Mouse (Mus musculus) urinary bladder, postnatal 14 days (tissue): ENCODE results near the gene Gm5134.
"Not testable (repeated sequence)": the region's sequence is repeated elsewhere in the genome, so short reads cannot be mapped to it uniquely, and the experiment has no call there.

ENCODE experiments used
- DNase-seq: peaks from one replicate; pipeline ENCODE4 v3.0.0; 2021; ENCODE audit warnings: low spot score

The Gm5134 gene

DNA sequence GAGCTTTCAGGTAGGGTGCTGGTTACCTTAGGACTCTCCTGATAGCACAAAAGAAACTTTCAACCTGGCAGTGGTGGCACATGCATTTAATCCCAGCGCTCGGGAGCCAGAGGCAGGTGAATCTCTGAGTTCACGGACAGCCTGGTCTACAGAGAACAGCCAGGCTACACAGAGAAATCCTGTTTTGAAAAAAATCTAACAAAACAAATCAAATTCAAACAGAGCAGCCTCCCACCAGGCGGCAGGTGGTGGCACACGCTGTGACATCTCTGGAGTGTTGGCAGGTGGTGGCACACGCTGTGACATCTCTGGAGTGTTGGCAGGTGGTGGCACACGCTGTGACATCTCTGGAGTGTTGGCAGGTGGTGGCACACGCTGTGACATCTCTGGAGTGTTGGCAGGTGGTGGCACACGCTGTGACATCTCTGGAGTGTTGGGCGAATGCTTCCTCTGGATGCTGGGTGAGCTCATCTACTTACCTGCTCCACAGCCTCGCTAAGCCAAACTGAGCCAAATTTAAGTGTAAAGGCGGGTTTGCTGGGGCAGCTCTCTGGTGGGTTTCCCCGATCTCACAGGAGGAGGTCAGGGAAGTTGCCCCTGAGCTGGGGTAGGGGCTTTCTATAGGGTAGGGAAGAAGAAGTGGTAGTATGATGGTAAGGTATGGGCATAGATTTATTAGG is 40.4 kb downstream of the Gm5134 start:
- not testable (repeated sequence) for DNase-seq

GRCm38 (mm10) chr10:75995463-75995862 is 41.1 kb downstream of the Gm5134 start:
- no peak for DNase-seq

- no peak for DNase-seq
Observed at GRCm38 (mm10) chr10:75996315-75996714, 42.0 kb downstream of the Gm5134 start.

GRCm38 (mm10) chr10:76001160-76001559 is 46.8 kb downstream of the Gm5134 start:
- no peak for DNase-seq

DNA sequence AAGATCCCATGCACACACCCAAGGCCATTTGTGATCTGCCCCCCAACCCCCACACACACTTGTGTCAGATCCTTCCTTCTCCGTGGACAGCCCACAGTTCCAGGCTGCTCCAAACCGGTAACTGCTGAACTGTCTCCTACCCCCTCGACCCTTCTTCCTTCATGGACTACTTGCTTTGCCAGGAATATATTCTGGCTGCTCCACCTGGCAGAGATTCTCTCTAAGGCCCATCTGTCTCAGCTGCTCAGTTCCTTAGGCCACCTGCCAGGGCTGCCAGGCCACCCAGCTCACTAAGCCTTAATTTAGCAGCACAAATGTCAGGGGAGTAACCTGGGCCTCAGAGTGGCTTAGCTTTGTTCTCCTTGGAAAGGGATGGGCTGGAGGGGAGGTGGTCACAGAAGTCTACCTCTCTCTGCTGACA is 47.8 kb downstream of the Gm5134 start:
- no peak for DNase-seq

- DNase-seq = no peak
Observed at GRCm38 (mm10) chr10:76002615-76003014, 48.3 kb downstream of the Gm5134 start.

DNA sequence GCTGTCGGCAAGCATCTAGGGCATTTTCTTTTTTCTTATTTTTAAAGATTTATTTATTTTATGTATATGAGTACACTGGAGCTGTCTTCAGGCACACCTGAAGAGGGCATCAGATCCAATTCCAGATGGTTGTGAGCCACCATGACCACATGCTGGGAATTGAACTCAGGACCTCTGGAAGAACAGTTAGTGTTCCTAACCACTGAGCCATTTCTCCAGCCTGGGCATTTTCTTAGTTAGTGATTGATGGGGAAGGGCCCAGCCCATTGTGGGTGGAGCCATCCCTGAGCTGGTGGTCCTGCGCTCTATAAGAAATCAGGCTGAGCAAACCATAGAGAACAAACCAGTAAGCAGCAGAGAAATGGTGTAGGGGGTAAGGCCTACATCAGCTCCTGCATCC is 48.9 kb downstream of the Gm5134 start:
- no peak for DNase-seq

DNA sequence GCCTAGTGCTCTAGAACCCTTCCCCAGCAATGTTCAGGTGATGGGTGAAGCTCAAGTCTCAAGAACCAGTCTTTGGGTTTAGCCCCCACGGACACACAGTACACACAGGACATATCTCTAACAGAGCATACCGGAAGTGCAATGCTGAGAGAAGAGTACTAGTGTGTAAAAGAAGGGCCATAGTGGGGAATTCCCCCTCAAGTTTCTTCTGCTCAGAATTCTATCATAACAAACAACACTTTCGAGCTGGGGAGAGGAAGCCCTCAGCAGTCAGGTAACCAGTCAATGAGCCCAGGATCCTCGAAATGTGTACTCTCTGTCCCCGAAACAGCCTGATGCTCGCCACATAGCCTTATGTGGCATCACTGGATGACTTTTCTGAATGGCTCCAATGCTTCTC is 52.1 kb downstream of the Gm5134 start:
- no peak for DNase-seq

- DNase-seq = no peak
Observed at GRCm38 (mm10) chr10:76009812-76010211, 55.5 kb downstream of the Gm5134 start.

- no peak for DNase-seq
Observed at GRCm38 (mm10) chr10:76012922-76013321, 58.6 kb downstream of the Gm5134 start.

DNA sequence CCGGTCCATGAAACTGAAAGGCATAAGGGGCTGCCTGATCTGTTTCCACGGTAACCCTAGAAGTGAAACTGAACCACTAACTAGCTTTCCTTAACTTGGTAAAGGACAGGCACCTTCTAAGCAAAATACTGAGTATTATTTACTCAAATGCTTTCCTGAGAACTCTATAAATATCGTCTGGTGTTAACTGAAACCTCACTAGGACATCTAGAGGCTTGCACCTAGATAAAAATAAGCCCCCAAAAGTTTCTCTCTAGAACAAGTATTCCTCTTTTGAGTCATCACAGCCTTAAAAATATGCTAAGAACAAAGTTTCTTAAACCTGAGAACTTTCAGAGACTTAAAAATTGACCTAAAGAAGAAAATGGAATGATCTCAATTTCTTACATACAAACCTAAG is 62.6 kb downstream of the Gm5134 start:
- no peak for DNase-seq

- no peak for DNase-seq
Observed at GRCm38 (mm10) chr10:76021728-76022127, 67.4 kb downstream of the Gm5134 start.

GRCm38 (mm10) chr10:76023921-76024320 is 69.6 kb downstream of the Gm5134 start:
- DNase-seq = no peak

- DNase-seq = no peak
Observed at GRCm38 (mm10) chr10:76025470-76026190, 71.3 kb downstream of the Gm5134 start.

DNA sequence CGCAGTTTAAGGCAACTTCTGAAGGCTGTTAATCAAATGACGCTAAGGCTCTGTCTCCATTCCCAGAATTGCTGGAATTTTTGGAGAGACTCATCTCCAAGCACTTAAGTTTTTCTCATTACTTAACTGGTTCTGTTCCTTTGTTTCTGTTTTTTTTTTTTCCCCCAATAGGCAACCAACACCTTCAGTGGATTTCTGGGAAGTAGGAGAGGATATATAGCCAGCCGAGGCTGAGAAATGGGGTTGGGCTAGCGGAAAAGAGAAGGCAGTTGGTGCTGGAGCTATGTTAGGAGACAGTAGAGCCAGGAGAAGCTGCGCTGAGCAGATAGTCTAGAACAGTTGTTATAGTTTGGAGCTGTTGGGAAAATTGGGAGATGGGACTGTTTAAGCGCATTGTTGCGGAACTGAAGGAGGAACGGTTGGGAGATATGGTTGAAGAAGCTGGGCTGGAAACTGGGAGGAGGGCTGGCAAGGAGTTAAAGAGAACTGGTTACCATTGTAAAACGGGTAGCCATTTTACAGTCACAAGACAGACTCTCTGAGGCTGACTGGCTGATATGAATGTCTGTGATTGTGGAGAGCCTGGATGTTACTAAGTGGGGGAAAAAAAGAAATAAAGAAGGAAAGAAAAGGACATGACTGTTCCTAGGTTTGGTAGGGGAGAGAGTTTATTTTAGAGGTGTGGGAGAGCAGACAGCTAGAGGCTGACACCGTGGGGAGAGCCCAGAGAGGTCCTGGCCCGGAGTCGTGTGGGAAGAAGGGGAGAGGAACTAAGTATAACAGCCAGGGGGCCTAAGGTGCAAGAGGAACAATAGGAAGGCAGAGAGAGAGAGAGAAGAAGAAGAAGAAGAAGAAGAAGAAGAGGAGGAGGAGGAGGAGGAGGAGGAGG is 73.1 kb downstream of the Gm5134 start:
- DNase-seq = no peak

- DNase-seq = no peak
Observed at GRCm38 (mm10) chr10:76028016-76028366, 73.7 kb downstream of the Gm5134 start.

GRCm38 (mm10) chr10:76028396-76028795 is 74.1 kb downstream of the Gm5134 start:
- DNase-seq = no peak

DNA sequence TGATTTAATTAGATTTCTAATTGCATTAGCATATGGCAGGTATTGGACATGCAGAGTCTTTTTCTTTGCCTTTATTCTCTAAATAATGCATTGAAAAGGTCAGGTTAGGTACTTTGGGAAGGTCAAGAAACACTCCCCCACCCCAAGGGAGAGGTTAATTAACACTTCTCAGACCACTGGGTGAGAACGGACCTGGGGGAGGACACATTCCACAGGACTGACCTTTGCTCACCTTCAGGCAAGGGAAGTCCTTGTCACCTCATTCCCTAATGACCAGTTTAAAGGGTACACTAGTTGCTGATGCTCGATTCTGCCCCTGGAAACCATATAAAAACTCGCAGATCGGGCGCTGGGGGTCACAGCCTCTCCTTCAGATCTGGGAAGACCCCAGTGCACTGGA is 75.0 kb downstream of the Gm5134 start:
- no peak for DNase-seq

DNA sequence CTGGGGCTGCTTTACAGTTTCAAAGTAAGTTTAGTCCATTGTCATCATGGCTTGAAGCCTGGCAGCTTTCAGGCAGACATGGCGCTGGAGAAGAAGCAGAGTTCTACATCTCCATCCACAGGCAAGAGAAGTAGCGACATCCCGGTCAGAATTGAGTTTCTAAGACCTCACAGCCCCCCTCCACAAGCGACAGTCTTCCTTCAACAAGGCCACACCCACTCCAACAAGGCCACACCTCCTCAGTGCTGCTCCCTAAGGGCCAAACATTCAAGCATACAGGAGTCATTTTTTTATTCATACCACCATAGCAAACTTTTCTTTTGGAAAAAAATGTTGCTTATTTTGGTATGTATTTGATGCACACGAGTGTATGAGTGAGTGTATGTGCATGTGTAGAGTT is 76.2 kb downstream of the Gm5134 start:
- DNase-seq = no peak

- no peak for DNase-seq
Observed at GRCm38 (mm10) chr10:76031511-76032401, 77.4 kb downstream of the Gm5134 start.

- DNase-seq = peak; percentile 96
Observed at GRCm38 (mm10) chr10:76032402-76033118, 78.2 kb downstream of the Gm5134 start, which contains the start of gene Zfp280b. Zfp280b (plus strand) TSS chr10:76032650.
